Mouse (Mus musculus): Measurements from ENCODE around the gene Flt1.

The Flt1 gene

GRCm38 (mm10) chr5:147539815-147540214 lies 186.0 kb downstream of the Flt1 start:
- DNase-seq, result no peak

DNA sequence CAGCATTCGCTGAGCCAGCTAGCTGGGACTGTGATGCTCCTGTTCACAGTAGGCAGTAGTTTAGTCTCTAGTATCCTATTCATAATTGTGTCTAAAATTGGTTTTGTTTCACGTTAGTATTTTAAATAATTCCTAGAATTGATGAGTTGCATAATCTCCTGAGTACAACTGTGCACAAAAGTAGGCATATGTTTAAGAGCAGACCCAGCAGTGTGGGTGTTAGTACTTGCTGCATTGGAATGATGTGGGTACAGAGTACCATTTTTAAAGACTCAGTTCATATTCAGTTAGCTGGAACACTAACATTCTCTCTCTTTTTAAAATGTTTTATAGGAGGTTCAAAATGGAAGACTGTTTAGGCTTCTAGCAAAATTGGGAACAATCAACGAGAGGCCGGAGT lies 186.4 kb downstream of the Flt1 start:
- no peak for DNase-seq

- DNase-seq, result no peak
These were observed 193.8 kb downstream of the Flt1 start for GRCm38 (mm10) chr5:147532031-147532430.

DNA sequence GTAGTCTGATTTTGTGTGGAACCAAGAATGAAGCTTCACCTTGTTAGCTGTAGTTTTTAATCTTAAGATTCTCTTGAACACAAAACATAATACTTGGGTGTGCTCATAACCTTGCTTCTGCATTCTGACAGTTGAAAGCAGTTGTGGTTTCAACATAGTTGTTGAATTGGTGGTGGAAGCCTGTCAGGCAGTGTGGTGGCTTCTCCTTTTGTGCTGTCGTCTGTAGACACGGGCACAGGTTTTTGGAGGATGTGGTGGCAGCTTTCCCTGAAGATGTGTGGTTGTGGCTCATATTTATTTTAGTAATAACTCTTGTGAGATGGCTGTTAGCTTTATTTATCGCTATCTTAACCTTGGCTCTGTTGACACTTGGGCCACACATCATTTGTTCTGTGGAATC lies 198.0 kb downstream of the Flt1 start:
- no peak for DNase-seq

- DNase-seq, result no peak
These were observed 198.8 kb downstream of the Flt1 start for GRCm38 (mm10) chr5:147527006-147527405.

Data from kidney, postnatal 14 days (tissue).